Mouse (Mus musculus) left cerebral cortex, adult 2 months (tissue): ENCODE results near the gene Vill. TPM values are rescaled to one million over a fixed set of nuclear protein-coding genes. Genes with fewer than 3 reads are reported as not detected.

Experiments used
- DNase-seq, 2 experiments: peaks; one replicate each; pipeline ENCODE4 v3.0.0; 2021 to 2022; ENCODE audit warnings: low spot score in 2 of 2, mixed read lengths in 1 of 2; ENCODE audit errors: extremely low spot score in 1 of 2
- H3K27ac ChIP-seq: fragments of 200-600 bp; 2 replicates; pipeline ENCODE4 v1.8.1; 2022
- H3K4me3 ChIP-seq: fragments of 200-600 bp; 2 replicates; pipeline ENCODE4 v1.8.1; 2022
- CTCF ChIP-seq: fragments of 200-600 bp; IDR thresholded peaks from 2 replicates; pipeline ENCODE4 v1.8.1; 2022; ENCODE audit warnings: antibody characterized with exemption, mild to moderate bottlenecking, moderate library complexity
- intact Hi-C: fragments of 180-260 bp; cut with DNase I; formaldehyde crosslinking; loops from one replicate; pipeline ENCODE4 v1.15.1; 2025
- long read RNA-seq, 2 experiments: library from polyadenylated mRNA; stranded (forward); transcript quantifications; one replicate each; pipeline ENCODE4 v2.0.0; 2021; ENCODE audit warnings: borderline mapping rate in 2 of 2
- total RNA-seq, 2 experiments: library from RNA; stranded (reverse); gene quantifications; 2 replicates each; pipeline ENCODE4 v1.2.3; 2021

The Vill gene
- total RNA-seq: 1 to 10 TPM; 8.3 to 8.9 TPM
- long read RNA-seq, experiment 1, partial matches to known transcripts: 2 of 12 reads
- long read RNA-seq, experiment 1, other reads (novel, unspliced or antisense): 8 of 12 reads
- long read RNA-seq, experiment 2, partial matches to known transcripts: 1 of 12 reads
- long read RNA-seq, experiment 2, other reads (novel, unspliced or antisense): 9 of 12 reads

DNA sequence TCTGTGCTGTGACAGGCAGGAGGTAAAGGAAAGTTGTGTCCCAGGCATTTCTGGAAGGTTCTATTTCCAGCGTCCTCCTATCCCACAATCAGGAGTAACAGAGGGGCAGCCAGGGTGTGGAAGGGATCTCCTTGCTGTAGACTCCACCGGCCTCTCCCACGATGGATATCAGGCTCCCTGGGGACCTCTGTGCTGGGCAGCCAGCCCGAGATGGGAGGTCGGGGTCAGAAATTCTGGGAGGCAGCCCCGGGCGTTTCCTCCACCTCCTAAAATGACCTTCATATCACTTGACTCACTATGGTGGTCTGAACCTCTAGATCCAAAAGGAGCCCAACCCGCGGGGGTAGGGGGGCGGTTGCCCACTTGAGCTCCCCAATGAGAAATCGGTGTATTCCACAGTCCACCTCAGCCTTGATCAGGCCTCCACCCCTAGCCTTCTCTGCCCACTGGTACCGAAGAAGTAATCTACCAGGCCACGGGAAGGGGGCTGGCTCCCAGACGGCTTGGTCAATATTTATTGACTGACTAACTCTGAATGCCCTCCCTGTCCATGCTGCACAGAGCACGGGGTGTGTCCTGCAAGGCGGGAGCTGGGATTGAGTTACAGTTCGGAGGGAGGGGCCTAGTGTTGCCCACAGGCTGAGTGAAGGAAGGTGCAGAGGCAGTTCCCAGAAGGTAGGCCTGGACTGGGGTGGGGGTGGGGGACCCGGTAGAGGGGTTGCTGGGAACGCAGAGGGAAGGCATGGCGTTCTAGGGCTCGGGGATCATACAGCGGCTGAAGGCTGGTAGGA, at the start of gene Vill:
TSS of gene Vill (plus strand) at position 625 of the 791 bp plus-strand sequence.
- DNase-seq: no peak
- intact Hi-C loops: no loop called here
- TF ChIP-seq CTCF: no peak
- H3K27ac ChIP-seq: no peak within 1 kb of the TSS
- peak within 1 kb of the TSS; percentile 17; the same call in 1 of the 2 replicates for H3K4me3 ChIP-seq

GRCm38 (mm10) chr9:119003990-119004702, 48.4 kb upstream of the Vill start:
- peak; percentile 47 for DNase-seq
- intact Hi-C loops: loop anchor here (1.0 to 2.0 kb wide), 3 partner anchors 29 to 77 kb away; no protein-coding TSS in a partner anchor
- no peak for TF ChIP-seq CTCF
- H3K4me3 ChIP-seq: peak overlapping the region; percentile 9; the same call in 1 of the 2 replicates
- peak overlapping the region; percentile 82 for H3K27ac ChIP-seq

DNA sequence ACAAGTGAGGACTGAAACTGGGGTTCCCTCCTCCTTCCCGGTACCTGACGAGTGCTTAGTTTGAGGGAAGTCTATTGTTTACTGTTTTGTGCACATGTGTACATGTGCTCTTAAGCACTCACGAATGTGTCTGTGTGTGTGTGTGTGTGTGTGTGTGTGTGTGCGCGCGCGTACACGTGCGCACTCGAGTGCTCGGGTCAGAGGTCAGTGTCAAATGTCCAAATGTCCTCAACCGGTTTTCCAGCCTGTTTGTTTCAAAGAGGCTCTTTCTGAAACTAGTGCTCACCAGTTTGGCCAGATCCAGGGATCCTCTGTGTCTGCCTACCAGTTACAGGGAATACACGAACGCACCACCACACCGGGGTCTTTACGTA, 47.9 kb upstream of the Vill start:
- peak overlapping the region; percentile 82 for H3K27ac ChIP-seq
- peak overlapping the region; percentile 9; the same call in 1 of the 2 replicates for H3K4me3 ChIP-seq
- TF ChIP-seq CTCF: no peak
- DNase-seq: no peak
- intact Hi-C loops: loop anchor here (1.0 to 2.0 kb wide), 3 partner anchors 29 to 77 kb away; no protein-coding TSS in a partner anchor

DNA sequence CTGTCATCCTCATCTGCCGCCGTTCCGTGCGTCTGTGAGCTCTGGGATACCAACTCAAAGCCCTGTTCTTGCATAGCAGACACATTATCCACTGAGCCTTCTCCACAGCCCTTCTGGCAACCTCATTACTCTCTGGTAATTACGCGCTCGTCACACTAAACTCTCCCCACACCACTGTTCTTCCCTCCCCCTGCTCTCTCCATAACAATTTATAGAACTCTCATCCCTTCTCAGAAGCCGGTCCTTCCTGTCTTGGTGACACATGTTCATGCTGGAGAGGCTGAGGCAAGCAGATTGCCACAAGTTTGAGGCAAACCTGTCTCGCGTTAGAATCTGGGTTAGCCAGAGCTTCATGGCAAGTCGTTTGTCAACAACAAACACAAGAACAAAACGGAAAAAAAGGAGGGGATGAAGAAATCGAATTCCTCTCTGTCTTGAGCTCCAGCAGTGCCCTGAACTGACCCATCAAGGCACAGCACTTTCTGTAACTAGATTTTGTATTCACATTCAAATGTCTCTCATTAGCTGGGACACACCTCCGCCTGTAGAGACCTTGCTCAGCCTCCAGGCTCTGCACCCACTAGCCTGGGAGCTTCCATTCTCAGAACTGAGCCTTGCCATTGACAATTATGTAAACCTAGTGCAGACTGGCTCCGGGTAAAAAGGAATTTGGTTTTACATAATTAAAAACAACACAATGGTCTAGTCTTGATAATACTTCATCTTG, 47.1 kb upstream of the Vill start:
- Histone ChIP-seq H3K4me3 (no peak overlapping the region; the same call in 1 of the 2 replicates), H3K27ac (peak overlapping the region; percentile 82)
- TF ChIP-seq CTCF: no peak
- DNase-seq: no peak
- intact Hi-C loops: loop anchor here (2.0 kb wide), 1 partner anchor 57 kb away; no protein-coding TSS in a partner anchor

DNA sequence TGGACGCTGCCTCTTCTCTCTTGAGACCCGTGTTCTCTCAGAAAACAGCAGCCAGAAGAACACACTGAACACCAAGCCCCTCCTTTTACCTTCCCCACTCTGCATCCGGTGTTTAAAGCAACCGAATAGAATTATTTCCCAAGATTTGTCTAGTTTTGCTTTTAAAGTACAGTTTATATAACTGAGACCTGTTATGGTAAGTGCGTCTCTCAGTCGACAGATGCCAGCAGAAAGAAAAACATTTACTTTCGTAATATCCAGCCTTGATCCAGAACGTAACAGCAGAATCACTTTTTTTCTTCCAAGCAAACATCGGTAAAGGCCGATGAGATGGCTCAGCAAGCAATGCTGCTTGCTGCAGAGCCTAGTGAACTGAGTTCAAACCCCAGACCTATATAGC, 45.3 kb upstream of the Vill start:
- DNase-seq: no peak
- TF ChIP-seq CTCF: no peak
- Histone ChIP-seq H3K4me3 (no peak overlapping the region), H3K27ac (peak overlapping the region; percentile 82)
- intact Hi-C loops: no loop called here

DNA sequence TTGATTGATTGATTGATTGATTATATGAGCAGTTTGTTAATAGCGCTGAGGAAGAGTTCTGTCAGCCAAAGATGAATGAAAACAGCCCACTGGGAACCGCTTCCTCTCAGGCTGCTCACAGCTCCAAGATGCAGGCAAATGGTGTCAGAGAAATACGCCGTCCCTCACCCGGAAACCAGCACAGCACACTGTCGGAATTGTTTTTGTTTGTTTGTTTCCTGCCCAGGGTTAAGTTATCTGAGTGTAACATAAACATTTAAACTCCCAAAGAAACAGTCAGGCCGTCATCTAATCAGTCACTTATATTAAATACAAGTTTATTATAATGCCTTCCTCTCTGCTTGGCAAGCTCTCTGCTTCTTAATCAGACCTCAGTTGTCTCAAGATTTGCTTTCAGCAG, 43.7 kb upstream of the Vill start:
- DNase-seq: no peak
- Histone ChIP-seq H3K4me3 (no peak overlapping the region), H3K27ac (peak overlapping the region; percentile 82; the same call in 1 of the 2 replicates)
- TF ChIP-seq CTCF: no peak
- intact Hi-C loops: no loop called here

DNA sequence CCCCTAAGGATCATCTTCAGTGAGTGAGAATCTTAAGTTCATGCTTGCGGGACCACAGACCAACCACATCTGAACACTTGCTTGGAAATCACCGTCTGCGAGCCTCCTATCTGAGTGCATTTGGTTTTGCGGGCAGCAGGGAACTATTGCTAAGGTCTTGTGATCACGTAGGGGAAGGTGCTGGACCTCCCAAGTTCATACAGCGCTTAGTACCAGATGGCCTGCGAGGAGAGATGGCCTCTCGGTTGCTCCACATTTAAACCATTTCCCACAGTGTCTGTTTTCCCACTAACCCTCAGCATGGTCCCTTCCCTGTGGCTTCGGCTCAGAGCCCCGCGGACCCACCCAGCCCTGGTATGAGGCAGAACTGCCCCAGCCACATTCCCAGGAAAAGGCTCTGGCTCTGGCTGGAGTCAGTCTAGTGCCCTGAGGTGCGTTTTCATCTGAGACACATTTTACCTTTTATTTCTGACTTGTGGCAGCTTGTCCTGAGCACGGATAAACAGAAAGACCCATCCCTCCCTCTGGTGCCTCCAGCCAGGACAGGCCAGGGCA, 42.3 kb upstream of the Vill start:
- no peak overlapping the region for H3K4me3 ChIP-seq
- intact Hi-C loops: no loop called here
- TF ChIP-seq CTCF: no peak
- H3K27ac ChIP-seq: no peak overlapping the region
- no peak for DNase-seq

- Histone ChIP-seq H3K4me3 (no peak overlapping the region), H3K27ac (peak overlapping the region; percentile 80)
- DNase-seq: no peak
- intact Hi-C loops: no loop called here
- TF ChIP-seq CTCF: no peak
These were observed 35.6 kb upstream of the Vill start for GRCm38 (mm10) chr9:119016785-119017507.

GRCm38 (mm10) chr9:119021731-119022130, 30.8 kb upstream of the Vill start:
- DNase-seq: no peak
- H3K4me3 ChIP-seq: no peak overlapping the region
- H3K27ac ChIP-seq: no peak overlapping the region
- no peak for TF ChIP-seq CTCF
- intact Hi-C loops: no loop called here

DNA sequence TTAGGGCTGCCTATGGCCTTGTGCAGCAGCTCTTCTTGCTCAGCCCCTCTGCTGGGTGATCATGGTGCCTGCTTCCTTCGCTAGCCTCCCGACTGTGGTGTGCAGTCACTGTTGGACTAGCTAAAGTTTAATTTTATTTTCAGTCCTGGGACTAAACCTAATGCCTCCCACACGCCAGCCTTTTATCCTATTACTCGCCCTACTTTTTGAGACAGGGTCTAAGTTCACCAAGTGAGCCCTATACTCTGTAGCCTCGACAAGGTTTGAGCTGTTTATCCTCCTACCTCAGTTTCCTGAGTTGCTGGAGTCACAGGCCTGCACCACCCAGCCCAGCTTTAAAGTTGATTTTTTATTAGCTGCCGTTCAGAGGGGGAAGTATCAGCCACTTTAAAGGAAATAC, 27.3 kb upstream of the Vill start:
- TF ChIP-seq CTCF: no peak
- intact Hi-C loops: no loop called here
- Histone ChIP-seq H3K27ac (no peak overlapping the region), H3K4me3 (no peak overlapping the region)
- no peak for DNase-seq
